Mouse (Mus musculus) heart, adult 2 months (tissue): ENCODE measurements around the gene Tfcp2.

ENCODE experiments used
- CTCF ChIP-seq: fragments of 200-600 bp; IDR thresholded peaks from 2 replicates; pipeline ENCODE4 v1.8.1; 2022; ENCODE audit warnings: antibody characterized with exemption, mild to moderate bottlenecking, moderate library complexity
- EP300 ChIP-seq: fragments of 200-500 bp; IDR thresholded peaks from 2 replicates; pipeline ENCODE4 v1.6.1; 2011; ENCODE audit warnings: low read depth, low read length, control low read depth; ENCODE audit not compliant: insufficient read depth
- POLR2A ChIP-seq: fragments of 200-500 bp; IDR thresholded peaks from 2 replicates; pipeline ENCODE4 v1.6.1; 2011; ENCODE audit warnings: mild to moderate bottlenecking, low read depth, low read length, control low read depth; ENCODE audit not compliant: insufficient read depth

GRCm38 (mm10) chr15:100588297-100588696 is 36.5 kb upstream of the Tfcp2 start:
- TF ChIP-seq POLR2A (no peak), CTCF (no peak), EP300 (no peak)
